Mouse (Mus musculus) stomach, embryonic 16.5 days (tissue): ENCODE measurements around the gene Jade1. TPM values are rescaled to one million over a fixed set of nuclear protein-coding genes. Genes with fewer than 3 reads are reported as not detected.

Experiments
- ATAC-seq: fragments of 200-750 bp; cut with Nextera tagmentation; 2 replicates; pipeline ENCODE4 v1.8.0; 2017; ENCODE audit warnings: moderate number of reproducible peaks, moderate TSS enrichment; ENCODE audit not compliant: insufficient read depth, low FRiP score
- H3K27ac ChIP-seq: fragments of 300-500 bp; sonication (generic); 2 replicates; pipeline ENCODE4 v1.5.1; 2014; ENCODE audit warnings: low read length
- H3K27me3 ChIP-seq: fragments of 300-500 bp; sonication (generic); 2 replicates; pipeline ENCODE4 v1.6.1; 2014; ENCODE audit warnings: low read length, control low read depth, mixed read lengths; ENCODE audit not compliant: control insufficient read depth, insufficient read depth
- H3K36me3 ChIP-seq: fragments of 300-500 bp; sonication (generic); 2 replicates; pipeline ENCODE4 v1.6.1; 2014; ENCODE audit warnings: low read length; ENCODE audit not compliant: control insufficient read depth, insufficient read depth
- H3K4me1 ChIP-seq: fragments of 300-500 bp; sonication (generic); 2 replicates; pipeline ENCODE4 v1.6.1; 2014; ENCODE audit warnings: low read length, control low read depth, mixed read lengths; ENCODE audit not compliant: control insufficient read depth, insufficient read depth
- H3K4me2 ChIP-seq: fragments of 300-500 bp; sonication (generic); 2 replicates; pipeline ENCODE4 v1.6.1; 2014; ENCODE audit warnings: low read depth, low read length, mixed read lengths
- H3K4me3 ChIP-seq: fragments of 300-500 bp; sonication (generic); replicated peaks from 2 replicates; pipeline ENCODE4 v1.5.1; 2014; ENCODE audit warnings: mild to moderate bottlenecking, low read length
- H3K9ac ChIP-seq: fragments of 300-500 bp; sonication (generic); 2 replicates; pipeline ENCODE4 v1.6.1; 2014; ENCODE audit warnings: low read length
- H3K9me3 ChIP-seq: fragments of 300-500 bp; sonication (generic); replicated peaks from 2 replicates; pipeline ENCODE4 v1.6.1; 2016; ENCODE audit warnings: low read length, control low read depth; ENCODE audit not compliant: control insufficient read depth
- WGBS: fragments of 180-500 bp; shearing (Covaris S2); extraction: QIAGEN DNeasy Blood & Tissue Kit; methylation state at CpG from one replicate; pipeline ENCODE4 v1.1.7; 2014; 5-methylcytosine and 5-hydroxymethylcytosine counted together
- polyA plus RNA-seq: library from polyadenylated mRNA; unstranded; fragments of >200 nt; fragmentation: Nextera tagmentation; extraction: Ambion mirVana; gene quantifications from 2 replicates; pipeline ENCODE4 v1.2.1, GENCODE M21; 2015

Gene Jade1
- polyA plus RNA-seq, 1 experiment from 2014 or later = 11.6 TPM

DNA sequence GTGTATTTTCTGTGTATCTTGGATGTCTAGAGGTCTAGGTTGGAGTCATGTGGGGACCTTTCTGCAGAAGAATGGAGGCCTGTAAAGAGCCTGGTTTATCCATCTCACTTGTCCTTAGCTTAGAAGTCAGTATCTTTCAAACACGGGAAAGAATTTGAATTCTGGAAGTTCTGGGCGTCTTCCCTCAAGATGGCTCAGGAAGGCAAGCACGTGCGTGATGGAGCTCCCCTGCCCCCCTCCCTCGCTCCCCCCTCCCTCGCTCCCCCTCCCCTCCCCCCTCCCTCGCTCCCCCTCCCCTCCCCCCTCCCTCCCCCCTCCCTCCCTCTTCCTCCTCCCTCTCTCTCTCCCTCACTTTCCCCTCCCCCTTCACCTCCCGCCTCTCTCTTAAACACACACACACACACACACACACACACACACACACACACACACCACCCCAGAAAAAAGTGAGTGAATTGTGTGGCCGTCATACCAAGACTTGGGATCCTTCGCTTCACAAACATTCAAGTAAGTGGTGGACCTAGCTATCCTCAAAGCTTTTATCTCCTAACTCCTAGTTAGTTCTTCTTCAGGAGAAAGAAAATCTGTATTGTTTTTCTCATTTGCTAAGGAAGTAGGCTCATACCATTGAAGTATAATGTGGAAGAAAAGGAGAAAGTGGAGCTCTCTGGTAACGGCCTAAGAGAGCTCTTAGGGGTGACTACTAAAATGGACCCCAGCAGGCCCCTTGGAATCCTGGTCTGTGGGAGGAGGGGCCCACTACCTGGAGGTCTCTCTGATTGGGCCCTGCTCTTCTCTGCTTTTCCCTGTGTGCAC is 1.1 kb downstream of the Jade1 start:
- 82% methylated on average over 9 of the region's 11 CpGs for WGBS

GRCm38 (mm10) chr3:41557267-41557995 is 1.9 kb downstream of the Jade1 start:
- 91% methylated on average over 19 of the region's 19 CpGs for WGBS
- Histone ChIP-seq H3K27ac (no peak overlapping the region), H3K4me3 (no peak overlapping the region), H3K9me3 (no peaks in the 10 kb centered on the region; the same call in 1 of the 2 replicates), H3K4me2 (no peak overlapping the region), H3K27me3 (no peaks in the 10 kb centered on the region), H3K4me1 (no peaks in the 10 kb centered on the region), H3K36me3 (no peaks in the 10 kb centered on the region), H3K9ac (no peak overlapping the region)
- ATAC-seq = no peak

More for the DNA sequence above, 1.1 kb downstream of the Jade1 start:
- Histone ChIP-seq H3K27me3 (no peaks in the 10 kb centered on the region), H3K36me3 (no peaks in the 10 kb centered on the region), H3K4me1 (no peaks in the 10 kb centered on the region), H3K4me3 (no peak overlapping the region), H3K4me2 (no peak overlapping the region), H3K9ac (no peak overlapping the region), H3K9me3 (no peaks in the 10 kb centered on the region; the same call in 1 of the 2 replicates), H3K27ac (no peak overlapping the region)
- ATAC-seq = no peak

GRCm38 (mm10) chr3:41560489-41560888 is 5.0 kb downstream of the Jade1 start:
- Histone ChIP-seq H3K4me1 (0 out of 2 replicates have a peak, but pooled peaks cover 5% of the 10 kb centered on the region), H3K9me3 (no peaks in the 10 kb centered on the region; the same call in 1 of the 2 replicates), H3K27ac (no peak overlapping the region), H3K27me3 (no peaks in the 10 kb centered on the region), H3K4me3 (no peak overlapping the region), H3K4me2 (no peak overlapping the region), H3K9ac (no peak overlapping the region), H3K36me3 (no peaks in the 10 kb centered on the region)
- 88% methylated on average over 6 of the region's 6 CpGs for WGBS
- ATAC-seq = no peak

DNA sequence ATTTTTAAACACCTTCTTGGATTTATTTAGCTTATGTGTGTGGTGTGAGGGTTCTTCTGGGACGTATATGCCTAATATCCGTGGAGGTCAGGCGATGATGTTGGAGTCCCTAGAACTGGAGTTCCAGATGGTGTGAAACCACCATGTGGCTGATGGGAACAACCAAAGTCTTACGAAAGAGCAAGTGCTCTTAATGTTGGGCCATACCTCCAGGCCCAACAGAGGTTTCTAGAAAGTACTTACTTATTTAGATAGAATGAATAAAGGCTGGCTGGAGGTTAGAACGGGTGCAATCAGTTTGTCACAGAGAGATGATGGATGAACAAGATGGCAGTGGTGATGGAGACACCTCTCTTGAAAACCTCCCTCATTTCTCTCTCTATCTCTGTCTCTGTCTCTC is 6.3 kb downstream of the Jade1 start:
- ATAC-seq = no peak
- Histone ChIP-seq H3K4me3 (no peak overlapping the region), H3K36me3 (no peaks in the 10 kb centered on the region), H3K27ac (no peak overlapping the region), H3K4me2 (no peak overlapping the region), H3K4me1 (0 out of 2 replicates have a peak, but pooled peaks cover 5% of the 10 kb centered on the region), H3K9me3 (no peaks in the 10 kb centered on the region), H3K27me3 (no peaks in the 10 kb centered on the region), H3K9ac (no peak overlapping the region)
- WGBS = 84% methylated on average over 5 of the region's 5 CpGs

- peak; percentile 79 for ATAC-seq
- under 1% methylated on average over 77 of the region's 81 CpGs for WGBS
- H3K9me3 ChIP-seq = no peaks in the 10 kb centered on the region
Measured at GRCm38 (mm10) chr3:41563211-41563931, 7.8 kb downstream of the Jade1 start.

DNA sequence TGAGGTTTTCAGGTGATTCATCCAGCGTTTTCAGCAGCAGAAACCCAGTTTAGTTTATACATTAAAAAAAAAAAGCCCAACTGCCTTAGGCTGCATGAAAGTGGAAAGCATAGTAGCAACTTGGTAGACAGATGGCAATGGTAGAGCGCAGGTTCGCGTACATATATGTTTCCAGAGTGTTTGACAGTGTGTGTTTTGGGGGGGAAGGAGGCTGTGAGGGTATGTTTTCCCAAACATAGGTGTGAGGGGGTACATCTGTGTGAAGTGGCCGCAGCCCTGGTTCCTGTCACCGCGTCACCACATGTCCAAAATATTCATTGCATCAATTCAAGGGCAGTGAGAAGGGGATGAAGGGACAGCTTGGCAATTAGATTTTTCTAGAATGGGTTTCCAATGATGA is 8.5 kb downstream of the Jade1 start:
- peak overlapping the region; percentile 96 for H3K27ac ChIP-seq
- no peak for ATAC-seq
- H3K4me3 ChIP-seq = peak overlapping the region; percentile 83
- 2% methylated on average over 7 of the region's 7 CpGs for WGBS
- no peaks in the 10 kb centered on the region for H3K36me3 ChIP-seq
- H3K9ac ChIP-seq = peak overlapping the region; percentile 90
- 0 out of 2 replicates have a peak, but pooled peaks cover 5% of the 10 kb centered on the region for H3K4me1 ChIP-seq
- no peaks in the 10 kb centered on the region for H3K9me3 ChIP-seq
- no peaks in the 10 kb centered on the region for H3K27me3 ChIP-seq
- H3K4me2 ChIP-seq = peak overlapping the region; percentile 89

More at GRCm38 (mm10) chr3:41563211-41563931, 7.8 kb downstream of the Jade1 start:
- Histone ChIP-seq H3K27ac (peak overlapping the region; percentile 96), H3K4me3 (peak overlapping the region; percentile 83), H3K4me2 (peak overlapping the region; percentile 89), H3K9ac (peak overlapping the region; percentile 90), H3K4me1 (0 out of 2 replicates have a peak, but pooled peaks cover 5% of the 10 kb centered on the region), H3K36me3 (no peaks in the 10 kb centered on the region), H3K27me3 (no peaks in the 10 kb centered on the region)

DNA sequence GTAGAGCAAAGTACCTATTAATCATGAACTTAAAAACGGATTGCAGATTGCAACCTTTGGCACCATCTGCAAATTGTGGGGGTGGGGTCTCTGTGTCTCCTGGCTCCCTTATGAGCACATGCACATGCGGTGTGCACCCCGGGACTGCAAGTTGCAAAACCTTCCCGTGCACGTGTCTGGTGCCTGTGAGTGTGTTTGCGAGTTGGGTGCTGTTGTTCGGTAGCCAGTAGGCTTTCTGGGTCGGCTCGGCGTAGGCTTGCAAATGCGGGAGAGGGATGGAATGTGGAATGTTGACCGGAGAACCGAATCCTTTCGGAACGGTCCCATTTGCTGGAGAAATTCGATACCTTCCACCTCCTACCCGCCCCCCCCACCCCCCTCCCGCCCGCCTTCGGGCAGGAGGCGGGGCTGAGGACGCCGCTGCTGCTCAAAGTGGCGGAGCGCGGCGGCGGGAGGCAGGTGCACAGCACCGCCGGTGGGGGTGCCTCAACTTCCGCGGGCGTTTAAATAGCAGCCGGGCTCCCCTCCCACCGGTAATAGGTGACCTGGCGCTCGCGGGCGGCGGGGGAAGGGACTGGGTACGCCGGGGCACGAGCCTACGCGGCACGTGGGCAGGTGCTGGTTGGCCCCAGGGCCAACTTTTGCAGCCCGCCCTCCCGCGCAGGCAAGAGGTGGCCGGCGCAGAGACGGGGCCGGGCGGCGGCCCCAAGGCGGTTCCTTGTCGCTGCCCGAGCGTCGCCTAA is 9.1 kb downstream of the Jade1 start:
- Histone ChIP-seq H3K27ac (peak overlapping the region; percentile 96), H3K4me2 (peak overlapping the region; percentile 89), H3K4me3 (peak overlapping the region; percentile 83), H3K9me3 (no peaks in the 10 kb centered on the region), H3K4me1 (0 out of 2 replicates have a peak, but pooled peaks cover 5% of the 10 kb centered on the region), H3K36me3 (no peaks in the 10 kb centered on the region), H3K27me3 (no peaks in the 10 kb centered on the region), H3K9ac (peak overlapping the region; percentile 90)
- ATAC-seq = peak; percentile 64
- WGBS = under 1% methylated on average over 51 of the region's 60 CpGs

DNA sequence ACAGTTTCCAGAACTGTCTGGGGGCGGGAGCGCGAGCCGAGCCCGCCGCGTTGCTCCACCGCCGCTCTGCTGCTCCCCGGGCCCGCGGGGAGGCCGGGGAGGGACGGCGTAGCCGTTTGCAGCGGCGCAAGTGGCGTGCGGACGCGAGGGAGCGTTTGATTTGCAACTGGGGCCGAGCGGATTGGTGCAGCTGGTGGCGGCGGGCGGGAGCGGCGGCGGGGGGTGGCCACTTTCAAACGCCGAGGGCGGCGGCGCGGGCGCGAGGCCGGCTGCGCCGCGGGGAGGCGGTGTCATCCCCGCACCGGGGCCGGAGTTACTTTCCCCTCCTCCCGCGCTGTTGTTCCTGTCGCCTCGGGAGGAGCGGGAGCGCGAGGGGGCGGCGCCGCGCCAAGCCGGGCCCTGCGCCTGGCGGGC is 9.9 kb downstream of the Jade1 start:
- H3K4me3 ChIP-seq = peak overlapping the region; percentile 83
- no peaks in the 10 kb centered on the region for H3K9me3 ChIP-seq
- no peaks in the 10 kb centered on the region for H3K27me3 ChIP-seq
- peak overlapping the region; percentile 96 for H3K27ac ChIP-seq
- peak overlapping the region; percentile 89 for H3K4me2 ChIP-seq
- ATAC-seq = peak; percentile 69
- H3K9ac ChIP-seq = peak overlapping the region; percentile 90
- WGBS = under 1% methylated on average over 40 of the region's 61 CpGs
- no peaks in the 10 kb centered on the region for H3K36me3 ChIP-seq
- H3K4me1 ChIP-seq = 0 out of 2 replicates have a peak, but pooled peaks cover 5% of the 10 kb centered on the region
